Mouse (Mus musculus) large intestine, adult 2 months (tissue): Measurements from ENCODE around the gene Sipa1l3. TPM values are rescaled to one million over a fixed set of nuclear protein-coding genes. Genes with fewer than 3 reads are reported as not detected.

Source experiments
- DNase-seq: peaks from one replicate; pipeline ENCODE4 v3.0.0-alpha.2; 2012; ENCODE audit warnings: low read depth, low spot score
- WGBS: fragments of 180-500 bp; shearing (Covaris S2); methylation state at CpG from one replicate; pipeline ENCODE4 v1.1.7; 2018; 5-methylcytosine and 5-hydroxymethylcytosine counted together
- polyA plus RNA-seq: library from polyadenylated mRNA; depleted of rRNA; stranded (reverse); fragments of >200 nt; gene quantifications from 2 replicates; pipeline ENCODE4 v1.2.3, GENCODE M21; 2012

Gene Sipa1l3
- polyA plus RNA-seq, 1 experiment = 46.5 TPM

DNA sequence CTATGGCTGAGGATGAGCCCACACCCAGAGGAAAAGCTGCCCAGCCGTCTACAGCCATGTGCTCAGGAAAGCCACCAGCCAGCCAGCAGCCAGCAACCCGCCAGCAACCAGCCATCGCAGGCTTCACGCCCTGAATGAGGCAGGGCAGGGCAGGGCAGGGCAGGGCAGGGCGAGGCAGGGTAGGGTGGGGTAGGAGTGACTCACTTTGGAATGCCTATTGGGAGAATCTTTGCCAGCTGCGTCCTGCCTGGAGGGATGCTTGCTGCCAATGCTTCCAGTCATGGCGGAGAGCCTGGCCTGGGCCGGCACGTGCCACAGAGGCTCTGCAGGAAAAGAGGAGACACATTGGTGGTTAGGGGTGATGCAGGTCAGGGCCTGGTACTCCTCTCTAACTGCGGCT lies 168.0 kb downstream of the Sipa1l3 start:
- DNase-seq = no peak
- WGBS = 53% methylated on average over 10 of the region's 10 CpGs

DNA sequence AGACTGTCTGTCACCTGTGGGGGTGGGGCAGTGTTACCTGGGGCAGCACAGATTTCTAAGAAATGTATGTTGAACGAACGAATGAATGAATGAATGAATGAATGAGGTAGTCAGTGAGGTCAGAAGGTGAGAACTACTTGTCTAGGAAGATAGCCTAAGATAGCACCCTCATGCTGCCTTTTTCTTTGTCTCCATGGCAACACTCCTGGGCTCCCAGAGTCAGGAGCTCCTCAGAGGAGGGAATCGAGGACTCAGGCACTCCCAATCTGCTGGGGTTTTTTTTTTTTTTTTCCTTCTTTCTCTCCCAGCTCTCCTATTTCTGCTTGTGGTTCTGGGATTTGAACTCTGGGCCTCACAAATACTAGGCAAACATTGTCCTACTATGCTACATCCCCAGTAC lies 172.2 kb downstream of the Sipa1l3 start:
- 77% methylated on average over 3 of the region's 3 CpGs for WGBS
- no peak for DNase-seq

DNA sequence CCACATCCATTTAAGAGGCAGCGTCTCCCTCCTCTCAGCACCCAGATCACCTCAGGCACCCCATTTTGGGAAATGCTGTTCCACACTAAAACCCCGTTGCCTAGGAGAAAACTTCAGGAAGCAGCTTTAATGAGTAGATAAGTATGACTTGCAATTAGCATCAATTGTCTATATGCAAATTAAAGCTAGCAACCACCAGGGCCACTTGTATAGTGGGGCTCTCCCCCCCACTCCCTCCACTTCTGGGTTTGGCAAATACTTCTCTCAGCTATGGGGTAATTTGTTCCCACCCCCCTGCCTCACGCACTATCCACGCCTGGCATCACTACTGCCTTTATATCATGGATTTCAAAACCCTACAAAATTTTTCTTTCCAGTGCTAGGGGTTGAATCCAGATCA lies 172.9 kb downstream of the Sipa1l3 start:
- WGBS = 90% methylated on average over 4 of the region's 4 CpGs
- no peak for DNase-seq

DNA sequence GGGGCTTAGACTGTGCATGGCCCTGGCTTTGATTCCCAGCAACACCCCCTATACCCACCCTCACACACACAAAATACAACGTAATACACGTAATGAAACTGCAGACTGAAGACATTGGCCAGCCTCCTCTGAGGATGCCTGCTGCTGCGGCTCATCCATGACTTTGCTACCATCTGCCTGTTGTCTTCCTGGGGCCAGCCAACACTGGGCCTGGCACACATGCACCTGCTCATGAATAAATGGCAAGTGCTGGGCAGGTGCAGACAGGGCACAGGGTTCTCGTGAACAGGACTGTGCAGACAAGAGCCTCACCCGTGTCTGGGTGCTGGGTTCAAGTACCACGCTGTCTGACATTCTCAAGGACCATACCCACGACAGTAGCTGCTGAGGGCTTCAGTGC lies 174.7 kb downstream of the Sipa1l3 start:
- no peak for DNase-seq
- 90% methylated on average over 7 of the region's 7 CpGs for WGBS

DNA sequence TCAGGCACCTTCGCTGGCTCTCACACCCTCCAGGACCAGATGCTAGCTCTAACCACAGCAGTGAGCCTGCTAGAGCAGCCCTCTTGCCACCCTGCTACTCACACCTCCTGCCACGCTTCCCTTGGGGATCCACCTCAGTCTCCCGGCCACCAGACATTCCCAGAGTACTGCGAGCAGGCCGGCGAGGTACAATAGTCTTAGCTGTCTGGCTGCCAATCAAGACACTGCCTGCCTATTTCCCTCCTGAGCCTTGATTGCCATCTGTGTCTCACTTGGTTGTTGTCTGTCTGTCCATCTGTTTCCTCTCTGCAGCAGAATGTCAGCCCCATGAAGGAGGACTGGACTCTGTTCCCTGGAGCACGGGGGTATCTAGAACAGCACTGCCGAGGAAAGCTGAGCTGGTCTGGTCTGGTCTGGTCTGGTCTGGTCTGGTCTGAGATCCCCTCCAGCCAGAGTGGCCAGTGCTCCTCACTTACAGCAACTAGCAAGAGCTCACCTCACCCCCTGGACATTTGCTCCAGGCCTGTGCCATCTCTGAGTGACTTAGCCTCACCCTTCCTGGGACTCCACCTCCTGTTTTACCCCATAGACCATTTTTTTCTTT lies 175.8 kb downstream of the Sipa1l3 start:
- 85% methylated on average over 8 of the region's 8 CpGs for WGBS
- DNase-seq = no peak

DNA sequence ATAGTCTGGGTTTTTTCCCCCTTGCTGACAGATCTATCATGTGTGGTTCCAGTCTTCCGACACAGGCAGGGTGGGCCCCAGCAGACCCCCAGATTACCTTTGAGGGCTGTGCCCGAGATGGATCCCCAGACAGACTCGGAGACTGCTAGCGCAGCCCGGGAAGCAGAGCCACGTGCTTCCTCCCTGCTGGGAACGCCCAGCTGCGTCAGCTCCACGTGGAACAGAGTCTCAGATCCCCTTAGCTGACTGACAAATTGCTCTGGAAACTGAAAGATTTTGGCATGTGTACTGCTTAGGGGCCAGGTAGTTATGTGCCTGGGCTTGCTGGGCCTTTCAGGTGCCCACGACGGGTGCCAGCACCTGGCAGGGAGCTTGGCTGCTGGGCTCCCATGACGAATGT lies 176.7 kb downstream of the Sipa1l3 start:
- 88% methylated on average over 12 of the region's 12 CpGs for WGBS
- DNase-seq = no peak

DNA sequence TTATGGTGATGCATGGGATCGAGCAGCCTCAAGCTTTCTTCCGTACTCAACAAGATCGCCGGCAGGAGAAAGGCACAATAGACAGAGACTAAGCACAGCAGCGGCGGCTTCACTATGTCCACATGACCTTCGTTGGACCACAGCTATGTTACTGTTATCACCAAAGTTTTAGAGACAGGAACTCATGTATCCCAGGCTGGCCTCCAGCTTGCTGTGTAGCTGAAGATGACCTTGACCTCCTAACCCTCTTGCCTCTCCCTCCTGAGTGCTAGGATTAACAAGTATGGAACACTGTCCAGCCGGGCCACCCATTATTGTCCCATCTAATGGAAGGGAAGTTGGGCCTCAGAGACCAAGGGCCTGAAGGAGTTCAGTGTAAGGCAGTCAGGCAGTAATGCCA lies 177.6 kb downstream of the Sipa1l3 start:
- DNase-seq = no peak
- 90% methylated on average over 8 of the region's 8 CpGs for WGBS

DNA sequence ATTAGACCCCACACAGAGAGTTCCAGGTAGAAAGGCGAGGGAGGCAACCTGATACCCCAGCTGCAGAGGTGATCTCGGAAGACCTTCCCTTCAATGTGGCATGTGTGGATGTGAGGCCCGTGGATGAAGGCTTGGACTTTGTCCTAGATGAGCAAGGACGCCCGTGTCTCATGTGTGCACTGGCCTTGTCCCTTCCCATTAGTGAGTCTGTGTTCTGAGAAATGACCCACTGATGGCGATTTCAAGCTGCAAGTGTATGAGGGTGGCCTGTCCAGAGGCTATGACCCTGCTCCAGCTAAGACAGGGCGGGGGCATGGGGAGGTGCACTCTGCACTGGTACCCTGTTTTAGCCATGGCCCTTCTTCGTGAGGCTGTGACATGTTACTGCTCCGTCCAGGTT lies 178.2 kb downstream of the Sipa1l3 start:
- 90% methylated on average over 9 of the region's 9 CpGs for WGBS
- no peak for DNase-seq

DNA sequence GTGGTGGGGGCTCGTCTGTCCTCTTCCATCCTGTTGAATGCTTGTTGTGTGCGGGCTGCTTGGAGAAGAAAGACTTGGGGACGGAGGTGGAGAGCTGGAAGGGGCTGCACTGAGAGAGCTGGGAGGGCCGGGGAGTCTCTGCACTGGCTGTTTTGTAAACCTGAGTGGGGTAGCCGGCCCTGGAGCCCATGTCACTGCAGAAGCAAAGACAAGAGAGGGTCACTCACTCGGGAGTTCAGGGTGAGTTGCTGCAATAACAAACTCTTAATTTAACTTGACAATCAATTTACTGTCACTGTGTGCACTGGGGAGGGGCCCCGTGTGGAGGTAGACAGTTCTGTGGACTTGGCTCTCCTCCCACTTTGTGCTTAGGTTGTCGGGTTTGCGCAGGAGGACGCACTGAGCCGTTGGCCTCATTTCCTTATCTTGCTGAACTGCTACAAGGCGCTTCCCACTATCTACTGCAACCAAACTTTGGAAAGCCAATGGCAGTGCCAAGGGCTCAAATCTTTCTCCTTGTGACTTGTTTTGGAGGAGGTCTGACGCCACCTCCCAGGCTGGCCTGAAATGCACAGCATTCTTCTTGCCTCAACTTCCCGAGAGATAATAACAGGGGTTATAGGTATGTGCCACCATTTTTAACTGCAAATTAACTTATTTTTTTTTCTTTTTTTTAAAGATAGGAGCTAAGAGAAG lies 179.3 kb downstream of the Sipa1l3 start:
- DNase-seq = no peak
- 40% methylated on average over 14 of the region's 14 CpGs for WGBS

DNA sequence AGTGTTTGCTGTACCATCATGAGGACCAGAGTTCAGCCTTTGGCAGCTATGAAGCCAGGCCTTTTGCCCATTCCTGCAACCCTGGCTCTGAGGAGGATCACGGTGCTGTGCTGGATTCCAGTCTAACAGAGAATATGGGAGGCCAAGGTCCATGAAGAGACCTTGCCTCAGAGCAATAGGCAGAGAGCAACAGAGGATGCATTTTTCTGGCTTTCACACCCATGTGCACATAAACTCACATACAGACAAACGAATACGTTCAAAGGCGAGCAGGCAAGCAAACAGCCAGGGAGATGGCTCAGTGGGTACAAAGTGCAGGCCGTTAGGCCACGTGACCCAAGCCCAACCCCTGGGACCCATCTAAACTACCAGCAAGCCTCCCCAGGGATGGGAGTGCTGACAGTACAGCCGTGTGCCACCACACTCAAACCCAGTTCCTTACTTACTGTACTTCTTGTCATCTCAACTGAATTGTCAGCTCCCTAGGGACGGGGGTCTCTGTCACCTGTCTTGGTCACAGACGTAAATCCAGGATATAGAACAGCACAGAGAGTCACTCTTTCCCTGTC lies 180.0 kb downstream of the Sipa1l3 start:
- DNase-seq = peak; percentile 48
- 36% methylated on average over 9 of the region's 9 CpGs for WGBS

DNA sequence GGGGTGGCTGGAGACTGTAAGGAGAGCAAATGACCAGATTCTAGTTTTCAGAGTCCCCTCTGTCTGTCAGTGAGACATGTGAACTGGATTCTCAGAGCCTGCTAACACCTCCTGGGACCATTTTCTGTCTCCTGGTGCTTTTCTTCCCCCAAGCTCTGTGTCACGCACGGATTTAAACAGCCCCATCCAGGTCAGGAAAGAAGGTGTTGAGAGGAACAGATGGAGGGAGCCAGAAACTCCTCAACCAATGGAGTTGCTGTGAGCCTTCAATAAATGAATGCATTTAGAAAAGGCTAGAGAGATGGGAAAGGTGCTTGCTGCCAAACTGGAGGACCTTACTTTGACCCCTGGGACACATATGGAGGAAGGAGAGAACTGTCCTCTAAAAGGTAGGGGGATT lies 180.7 kb downstream of the Sipa1l3 start:
- no peak for DNase-seq
- WGBS = 80% methylated on average over 2 of the region's 2 CpGs

DNA sequence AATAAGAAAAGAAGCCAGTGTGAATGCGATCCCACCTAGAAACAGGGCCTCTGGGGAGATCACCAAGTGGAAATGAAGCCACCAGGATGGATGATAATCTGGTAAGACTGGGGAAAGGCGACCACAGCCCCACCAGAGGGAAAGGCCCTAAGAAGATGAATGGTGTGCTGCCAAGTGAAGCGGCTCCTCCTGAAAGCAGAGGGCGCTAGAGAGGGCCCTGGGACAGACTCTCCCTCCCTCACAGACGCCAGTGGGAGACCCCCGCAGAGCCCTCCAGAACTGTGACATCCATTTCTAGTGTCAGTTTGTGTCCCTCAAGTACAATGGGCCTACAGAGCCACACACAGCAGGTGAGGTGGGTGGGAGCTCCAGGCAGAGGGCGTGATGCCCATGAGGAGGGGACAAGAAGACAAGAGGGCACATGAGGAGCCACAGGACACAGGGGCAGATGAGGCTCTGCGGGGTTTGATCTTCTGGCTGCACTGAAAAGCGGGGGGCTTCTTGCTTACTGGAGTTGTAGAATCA lies 181.6 kb downstream of the Sipa1l3 start:
- 81% methylated on average over 9 of the region's 9 CpGs for WGBS
- DNase-seq = no peak

DNA sequence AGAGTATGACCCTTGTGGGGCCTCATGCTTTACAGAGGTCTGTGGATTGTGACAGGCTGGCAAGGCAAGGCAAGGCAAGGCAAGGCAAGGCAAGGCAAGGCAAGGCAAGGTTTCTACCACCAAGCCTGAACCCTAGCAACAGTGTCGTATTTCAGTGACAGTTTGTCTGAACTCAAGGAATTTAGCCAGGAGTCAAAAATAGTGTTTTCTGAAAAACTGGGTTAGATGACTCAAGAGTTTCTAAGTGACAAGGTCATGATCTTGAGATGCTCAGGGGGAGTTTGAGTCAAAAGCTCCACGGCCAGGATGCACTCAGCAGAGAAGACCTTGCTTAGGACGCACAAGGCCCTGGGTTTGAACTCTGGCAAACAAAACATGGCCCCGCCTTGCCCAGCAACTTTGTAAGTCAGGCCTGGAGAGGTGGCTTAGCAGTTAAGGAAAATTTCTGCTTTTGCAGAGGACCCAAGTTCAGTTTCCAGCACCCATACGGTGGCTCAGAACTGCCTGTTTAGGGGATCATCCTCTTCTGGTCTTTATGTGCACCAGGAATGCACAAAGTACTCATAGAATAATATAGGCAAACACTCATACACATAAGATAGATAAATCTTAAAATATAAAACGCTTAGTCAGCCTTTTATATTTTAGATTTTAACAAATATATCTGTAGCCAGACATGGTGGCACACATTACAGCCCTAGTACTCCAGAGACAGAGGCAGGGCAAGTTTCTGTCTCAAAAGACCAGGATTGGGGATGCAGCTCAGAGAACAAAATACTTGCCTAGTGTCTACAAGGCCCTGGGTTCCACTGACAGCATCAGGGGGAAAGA lies 182.4 kb downstream of the Sipa1l3 start:
- WGBS = 86% methylated on average over 6 of the region's 6 CpGs
- no peak for DNase-seq

DNA sequence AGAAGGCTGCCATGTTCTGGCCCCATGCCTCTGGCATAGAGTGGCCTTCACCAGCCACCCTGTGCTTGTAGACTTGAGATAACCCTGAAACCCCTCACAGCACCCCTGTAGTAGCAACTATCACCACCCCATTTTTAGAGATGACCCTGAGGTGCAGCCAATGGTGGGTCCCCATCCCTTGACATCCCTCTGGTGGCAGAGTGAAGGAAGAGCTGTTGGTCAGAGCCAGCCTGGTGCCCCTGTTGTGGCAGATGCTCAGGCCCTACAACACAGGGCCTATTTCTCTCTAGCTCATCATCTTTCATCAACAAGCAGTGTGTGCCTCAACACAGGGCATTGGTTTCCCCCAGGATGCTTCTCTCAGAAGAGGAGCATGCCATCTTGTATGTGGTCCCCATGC lies 183.2 kb downstream of the Sipa1l3 start:
- no peak for DNase-seq

DNA sequence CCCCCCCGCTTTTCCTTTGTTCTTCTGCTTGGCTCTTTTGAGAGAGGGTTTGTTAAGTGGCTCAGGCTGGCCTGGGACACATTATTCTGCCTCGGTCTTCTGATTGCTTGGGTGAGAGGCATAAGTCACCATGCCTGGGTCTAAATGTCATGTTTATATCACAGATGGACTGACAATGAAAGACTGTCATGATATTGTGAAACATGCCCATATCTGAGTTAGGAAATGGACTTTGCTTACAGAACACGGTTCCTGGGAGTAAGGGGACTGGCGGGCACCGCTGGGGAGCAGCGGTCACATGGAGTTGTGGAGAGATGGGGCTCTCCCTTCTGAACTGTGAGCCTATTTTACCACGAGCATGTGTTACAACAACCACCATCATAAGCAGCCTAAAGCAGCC lies 184.3 kb downstream of the Sipa1l3 start:
- no peak for DNase-seq
- WGBS = 82% methylated on average over 7 of the region's 7 CpGs

DNA sequence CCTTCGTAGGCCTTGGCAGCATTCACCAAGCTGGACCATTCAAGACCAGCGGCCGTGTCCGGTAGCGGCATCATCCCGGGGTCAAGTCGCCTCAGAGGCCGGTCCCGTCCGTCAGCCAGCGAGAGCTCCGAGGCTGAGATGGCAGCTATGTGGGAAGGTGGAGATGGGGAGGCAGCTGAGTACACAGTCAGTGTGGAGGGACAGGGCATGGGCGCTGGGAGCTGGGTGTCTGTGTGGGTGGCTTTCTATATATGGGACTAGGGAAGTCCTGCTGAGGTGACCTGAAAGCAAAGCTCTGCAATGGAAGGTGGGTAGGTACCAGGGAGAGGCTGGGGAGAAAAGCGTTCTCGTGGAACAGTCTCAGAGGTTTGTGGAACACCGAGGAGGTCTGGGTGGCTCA lies 189.5 kb downstream of the Sipa1l3 start:
- 94% methylated on average over 16 of the region's 16 CpGs for WGBS
- no peak for DNase-seq

DNA sequence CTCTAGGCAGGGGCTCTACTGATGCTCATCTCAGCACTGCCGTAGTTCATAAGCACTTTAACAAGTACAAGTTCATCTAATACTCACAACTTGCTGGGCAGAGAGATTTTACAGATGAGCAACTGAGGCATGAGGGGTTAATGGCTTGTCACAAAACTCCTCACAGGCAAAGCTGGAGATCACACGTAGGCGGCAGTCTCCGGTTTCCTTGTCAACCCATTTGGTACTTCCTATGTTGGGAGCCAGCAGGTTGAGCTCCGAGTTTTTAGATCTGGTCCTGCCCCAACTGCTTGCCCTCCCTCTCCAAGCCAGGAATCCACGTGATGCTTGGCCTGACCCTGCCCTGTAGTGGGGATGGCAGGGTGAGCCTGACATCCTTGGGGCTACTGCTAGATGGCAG lies 191.4 kb downstream of the Sipa1l3 start:
- 88% methylated on average over 6 of the region's 6 CpGs for WGBS
- no peak for DNase-seq

DNA sequence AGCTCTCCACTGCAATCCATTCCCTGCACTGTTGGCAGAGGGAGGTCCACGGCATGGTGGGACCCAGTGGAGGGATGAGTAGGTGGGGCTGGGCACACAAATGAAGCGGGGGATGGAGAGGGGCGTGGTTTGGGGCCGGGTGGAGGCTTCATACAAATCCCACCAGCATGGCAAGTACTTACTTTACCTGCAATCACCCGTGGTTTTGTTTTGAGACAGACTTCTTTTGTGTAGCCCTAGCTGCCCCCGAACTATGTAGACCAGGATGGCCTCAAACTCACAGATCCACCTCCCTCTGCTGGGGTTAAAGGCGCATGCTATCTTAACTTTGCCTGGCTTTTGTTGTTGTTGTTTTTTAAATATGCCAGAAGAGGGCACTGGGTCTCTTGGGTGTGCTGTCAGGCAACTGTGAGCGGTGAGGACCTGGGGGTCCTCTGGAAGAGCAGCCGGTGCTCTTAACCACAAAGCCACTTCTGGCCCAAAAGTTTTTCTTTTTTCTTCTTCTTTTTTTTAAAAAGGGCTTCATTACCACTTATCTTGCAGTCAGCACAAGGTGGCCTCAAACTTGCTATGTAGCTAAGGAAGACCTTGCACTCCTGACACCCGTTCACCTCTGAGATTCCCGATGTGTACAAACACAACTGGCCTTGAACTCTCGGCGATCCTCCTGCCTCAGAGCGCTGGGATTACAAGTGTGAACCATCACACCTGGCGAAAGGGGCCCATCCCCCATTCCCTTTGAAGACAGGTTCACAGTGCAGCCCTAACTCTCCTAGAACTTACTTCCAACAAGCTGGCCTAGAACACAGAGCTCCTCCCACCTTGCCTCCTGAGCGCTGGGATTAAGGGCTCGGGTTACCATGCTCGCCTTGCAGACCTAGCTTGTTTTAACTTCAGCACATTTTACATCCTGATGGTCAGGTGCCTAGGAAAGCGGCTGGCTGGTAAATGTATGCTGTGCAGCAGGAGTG lies 198.8 kb downstream of the Sipa1l3 start:
- 40% methylated on average over 19 of the region's 19 CpGs for WGBS
- DNase-seq = no peak
